Mouse (Mus musculus) hindbrain, embryonic 14.5 days (tissue): Measurements from ENCODE around the gene Mybphl. TPM values are rescaled to one million over a fixed set of nuclear protein-coding genes. Genes with fewer than 3 reads are reported as not detected.

Experiments
- ATAC-seq: fragments of 200-750 bp; cut with Nextera tagmentation; 2 replicates; pipeline ENCODE4 v1.8.0; 2017; ENCODE audit warnings: moderate number of reproducible peaks, mild to moderate bottlenecking, moderate TSS enrichment, moderate library complexity; ENCODE audit not compliant: low FRiP score
- DNase-seq: peaks from one replicate; pipeline ENCODE4 v3.0.0-alpha.2; 2015; ENCODE audit warnings: low spot score
- H3K27ac ChIP-seq: fragments of 300-500 bp; sonication (generic); 2 replicates; pipeline ENCODE4 v1.5.1; 2014; ENCODE audit warnings: mild to moderate bottlenecking, moderate library complexity
- H3K27me3 ChIP-seq: fragments of 300-500 bp; sonication (generic); 2 replicates; pipeline ENCODE4 v1.6.1; 2014; ENCODE audit warnings: mild to moderate bottlenecking, low read length, mixed read lengths; ENCODE audit not compliant: control insufficient read depth, insufficient read depth
- H3K36me3 ChIP-seq: fragments of 300-500 bp; sonication (generic); replicated peaks from 2 replicates; pipeline ENCODE4 v1.6.1; 2014; ENCODE audit not compliant: control insufficient read depth, insufficient read depth
- H3K4me1 ChIP-seq: fragments of 300-500 bp; sonication (generic); replicated peaks from 2 replicates; pipeline ENCODE4 v1.6.1; 2014; ENCODE audit warnings: antibody characterized with exemption, low read length, mixed read lengths; ENCODE audit not compliant: control insufficient read depth, insufficient read depth
- H3K4me2 ChIP-seq: fragments of 300-500 bp; sonication (generic); replicated peaks from 2 replicates; pipeline ENCODE4 v1.6.1; 2014; ENCODE audit warnings: mild to moderate bottlenecking, moderate library complexity
- H3K4me3 ChIP-seq: fragments of 300-500 bp; sonication (generic); replicated peaks from 2 replicates; pipeline ENCODE4 v1.5.1; 2014; ENCODE audit warnings: mild to moderate bottlenecking, low read length
- H3K9ac ChIP-seq: fragments of 300-500 bp; sonication (generic); 2 replicates; pipeline ENCODE4 v1.6.1; 2014
- H3K9me3 ChIP-seq: fragments of 300-500 bp; sonication (generic); 2 replicates; pipeline ENCODE4 v1.6.1; 2016; ENCODE audit warnings: low read length; ENCODE audit not compliant: control insufficient read depth
- WGBS: fragments of 180-500 bp; shearing (Covaris S2); extraction: QIAGEN DNeasy Blood & Tissue Kit; methylation state at CpG from one replicate; pipeline ENCODE4 v1.1.7; 2014; 5-methylcytosine and 5-hydroxymethylcytosine counted together
- polyA plus RNA-seq: library from polyadenylated mRNA; unstranded; fragments of >200 nt; fragmentation: Nextera tagmentation; extraction: Ambion mirVana; gene quantifications from 2 replicates; pipeline ENCODE4 v1.2.1, GENCODE M21; 2014

Gene Mybphl
- polyA plus RNA-seq, 1 experiment from 2014 or later: 0.31 TPM

DNA sequence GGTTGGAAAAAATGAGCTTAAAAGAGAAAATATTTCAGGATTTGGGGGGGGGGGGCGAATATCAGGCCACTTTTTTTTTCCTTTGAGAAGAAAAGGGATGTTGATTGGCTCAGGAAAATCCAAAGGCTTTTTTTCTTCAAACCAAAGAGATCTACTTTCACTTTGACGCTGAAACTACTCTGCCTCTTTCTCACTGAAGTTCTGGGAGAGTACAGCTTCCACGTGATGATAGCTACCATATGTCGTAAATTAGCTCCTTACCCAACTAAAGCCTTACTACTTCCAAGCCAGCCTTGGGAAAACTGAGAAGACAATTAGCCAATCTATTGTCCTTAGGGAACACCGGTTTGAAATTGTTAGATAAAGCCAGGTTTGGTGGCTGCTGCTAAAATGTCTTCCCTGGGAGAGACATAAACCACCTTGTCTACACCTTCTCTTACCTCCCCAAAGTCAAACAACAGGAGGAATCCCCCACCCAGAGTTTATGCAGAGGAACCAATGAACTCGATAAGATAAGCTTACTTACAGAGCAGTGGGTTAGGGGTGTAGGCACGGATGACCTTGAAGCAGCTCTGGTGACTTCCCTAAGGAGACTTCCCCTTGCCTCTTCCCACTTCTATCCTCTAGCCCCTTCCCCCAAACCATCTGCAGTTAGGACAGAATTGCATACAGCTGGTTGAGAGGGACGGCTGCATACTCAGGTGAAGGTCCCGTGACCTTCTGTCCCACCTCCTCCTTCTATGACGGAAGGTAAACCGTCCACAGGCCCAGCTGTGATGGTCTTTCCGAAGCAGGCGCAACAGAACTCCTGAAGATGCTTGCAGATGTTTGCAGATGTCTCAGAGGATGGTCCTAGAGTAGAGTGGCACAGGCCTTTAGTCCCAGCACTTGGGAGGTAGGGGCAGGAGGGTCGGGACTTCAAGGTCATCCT lies 17.5 kb downstream of the Mybphl start:
- Histone ChIP-seq H3K9ac (no peak overlapping the region), H3K4me1 (peaks cover 13% of the 10 kb centered on the region; the same call in 1 of the 2 replicates), H3K27me3 (no peaks in the 10 kb centered on the region), H3K36me3 (no peaks in the 10 kb centered on the region), H3K4me2 (no peak overlapping the region; the same call in 1 of the 2 replicates), H3K4me3 (no peak overlapping the region), H3K9me3 (no peaks in the 10 kb centered on the region), H3K27ac (no peak overlapping the region)
- DNase-seq (no peak), ATAC-seq (no peak)
- WGBS: 82% methylated on average over 13 of the region's 14 CpGs

DNA sequence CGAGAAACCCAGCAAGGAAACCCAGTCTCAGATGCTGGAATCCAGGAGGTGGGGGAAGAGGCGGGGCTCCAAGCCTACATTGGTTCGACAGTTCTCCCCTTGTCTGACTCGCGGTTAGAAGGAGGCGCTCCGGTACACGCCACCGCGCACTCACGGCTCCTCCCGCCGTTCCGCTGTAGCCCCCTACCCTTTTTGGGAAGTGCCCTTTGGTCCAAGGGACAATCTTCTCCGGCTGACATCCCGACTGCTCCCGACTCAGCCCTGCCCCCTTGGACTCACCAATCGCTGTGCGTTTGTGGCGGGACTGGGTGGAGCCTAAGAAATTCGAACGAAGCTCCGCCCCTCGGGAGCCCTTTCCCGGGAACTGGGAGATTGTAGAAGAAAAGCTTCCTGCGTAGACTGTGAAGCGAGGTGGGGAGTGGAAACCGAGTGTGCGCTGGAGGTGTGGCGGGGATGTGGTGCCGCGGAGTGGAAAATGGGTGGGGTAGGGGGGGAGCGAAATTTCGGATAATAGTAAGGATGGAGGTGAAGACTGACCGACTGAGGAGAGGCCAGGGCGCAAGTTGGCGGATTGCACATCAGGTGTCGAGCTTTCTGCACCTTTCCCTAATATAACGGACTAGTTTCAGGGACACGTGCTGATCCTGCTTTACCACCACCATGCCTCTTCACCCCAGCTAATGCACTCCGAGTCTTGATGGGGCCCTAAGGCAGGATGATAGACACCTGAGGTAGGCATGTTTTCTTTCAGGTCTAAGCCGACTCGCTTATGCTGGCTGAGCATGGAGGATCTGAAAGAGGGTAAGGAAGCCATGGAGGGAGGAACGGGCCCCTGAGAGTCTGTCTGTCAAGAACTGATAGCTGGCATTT lies 19.0 kb downstream of the Mybphl start, which contains the start of gene Psrc1:
Gene Psrc1 (plus strand): TSS at position 355 of the 870 bp plus-strand sequence.
- peaks cover 4% of the 10 kb centered on the region; the same call in 1 of the 2 replicates for H3K36me3 ChIP-seq
- ATAC-seq (peak; percentile 93), DNase-seq (peak; percentile 86)
- peaks cover 13% of the 10 kb centered on the region; the same call in 1 of the 2 replicates for H3K4me1 ChIP-seq
- H3K9me3 ChIP-seq: no peaks in the 10 kb centered on the region
- no peak within 1 kb of the TSS for H3K27ac ChIP-seq
- peak within 1 kb of the TSS; percentile 54 for H3K9ac ChIP-seq
- peak within 1 kb of the TSS; percentile 52 for H3K4me3 ChIP-seq
- no peaks in the 10 kb centered on the region for H3K27me3 ChIP-seq
- peak within 1 kb of the TSS; percentile 53 for H3K4me2 ChIP-seq
- WGBS: under 1% methylated on average over 44 of the region's 44 CpGs

DNA sequence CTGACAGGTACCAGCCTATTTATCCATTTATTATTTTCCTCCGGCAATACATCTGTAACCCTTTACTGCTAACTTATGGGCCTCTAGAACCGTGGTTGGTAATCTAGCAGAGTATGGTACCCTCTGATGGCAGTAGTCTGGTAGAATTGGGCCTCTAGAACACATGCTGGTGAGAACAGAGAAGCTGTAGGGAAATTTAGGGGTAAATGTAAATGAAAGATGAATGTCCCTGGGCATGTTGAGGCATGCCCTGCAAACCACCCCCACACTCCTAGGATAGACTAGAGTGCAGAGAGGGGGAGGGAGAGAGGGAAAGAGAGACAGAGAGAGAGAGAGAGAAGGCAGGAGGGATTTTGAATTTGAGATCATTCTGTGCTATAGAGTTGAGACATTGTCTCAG lies 19.7 kb downstream of the Mybphl start:
- Histone ChIP-seq H3K9me3 (no peaks in the 10 kb centered on the region), H3K27me3 (no peaks in the 10 kb centered on the region)
- 36% methylated on average over 2 of the region's 2 CpGs for WGBS

DNA sequence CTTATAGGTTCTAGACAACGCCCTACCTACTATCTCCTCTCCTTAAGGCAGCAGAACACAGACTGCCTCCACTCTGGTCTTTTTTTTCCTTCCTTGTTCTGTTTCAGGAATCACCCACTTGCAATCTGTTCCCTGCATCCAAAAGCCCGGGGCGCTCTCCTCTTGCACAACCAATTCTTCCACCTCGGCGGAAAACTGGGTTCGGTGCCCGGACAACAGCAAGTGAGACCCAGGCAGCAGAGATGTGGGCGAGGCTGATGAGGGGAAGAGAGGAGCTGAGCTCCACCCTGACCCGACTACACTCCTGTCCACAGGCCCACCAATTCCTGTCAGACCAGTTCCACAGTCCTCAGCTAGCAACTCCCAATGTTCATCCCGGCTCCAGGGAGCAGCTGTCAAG lies 21.5 kb downstream of the Mybphl start:
- DNase-seq: no peak
- Histone ChIP-seq H3K4me3 (no peak overlapping the region), H3K36me3 (peaks cover 6% of the 10 kb centered on the region), H3K27ac (no peak overlapping the region), H3K9me3 (no peaks in the 10 kb centered on the region), H3K27me3 (no peaks in the 10 kb centered on the region), H3K4me2 (no peak overlapping the region), H3K9ac (no peak overlapping the region), H3K4me1 (peaks cover 13% of the 10 kb centered on the region; the same call in 1 of the 2 replicates)
- 89% methylated on average over 10 of the region's 10 CpGs for WGBS
- no peak for ATAC-seq

More for the DNA sequence above, 19.7 kb downstream of the Mybphl start:
- H3K9ac ChIP-seq: 0 out of 2 replicates have a peak overlapping the region, but pooled peaks have one; percentile 54
- peaks cover 13% of the 10 kb centered on the region; the same call in 1 of the 2 replicates for H3K4me1 ChIP-seq
- ATAC-seq: no peak
- H3K36me3 ChIP-seq: peaks cover 4% of the 10 kb centered on the region; the same call in 1 of the 2 replicates
- peak overlapping the region; percentile 52 for H3K4me3 ChIP-seq
- no peak overlapping the region for H3K27ac ChIP-seq
- H3K4me2 ChIP-seq: peak overlapping the region; percentile 53
- no peak for DNase-seq

DNA sequence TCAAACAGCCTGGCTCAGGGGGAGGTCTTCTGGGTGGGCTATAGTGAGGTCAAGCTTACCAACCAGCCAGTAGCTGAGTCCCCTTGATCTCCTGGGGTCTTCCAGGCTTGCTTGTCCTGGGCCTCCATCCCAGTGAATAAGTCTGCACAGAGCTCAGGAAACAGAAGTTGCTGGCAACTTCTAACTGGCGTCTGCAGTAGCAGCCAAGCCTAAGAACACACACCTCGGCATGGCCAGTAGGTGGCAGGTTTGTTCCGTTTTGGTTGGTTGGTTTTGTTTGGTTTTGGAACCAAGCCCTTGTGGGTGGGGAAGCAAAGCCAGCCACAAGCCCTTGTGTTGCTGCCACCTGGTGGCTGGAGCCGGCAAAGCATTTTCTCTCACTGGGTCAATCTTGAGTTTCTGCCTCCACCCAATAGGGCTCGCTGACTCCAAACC lies 24.4 kb downstream of the Mybphl start:
- Histone ChIP-seq H3K36me3 (peaks cover 36% of the 10 kb centered on the region), H3K9ac (no peak overlapping the region), H3K4me1 (peaks cover 10% of the 10 kb centered on the region; the same call in 1 of the 2 replicates), H3K9me3 (no peaks in the 10 kb centered on the region), H3K4me3 (no peak overlapping the region), H3K27ac (peak overlapping the region; percentile 7; the same call in 1 of the 2 replicates), H3K27me3 (no peaks in the 10 kb centered on the region), H3K4me2 (no peak overlapping the region)
- 1% methylated on average over 5 of the region's 5 CpGs for WGBS
- peak; percentile 75 for ATAC-seq
- DNase-seq: peak; percentile 99

DNA sequence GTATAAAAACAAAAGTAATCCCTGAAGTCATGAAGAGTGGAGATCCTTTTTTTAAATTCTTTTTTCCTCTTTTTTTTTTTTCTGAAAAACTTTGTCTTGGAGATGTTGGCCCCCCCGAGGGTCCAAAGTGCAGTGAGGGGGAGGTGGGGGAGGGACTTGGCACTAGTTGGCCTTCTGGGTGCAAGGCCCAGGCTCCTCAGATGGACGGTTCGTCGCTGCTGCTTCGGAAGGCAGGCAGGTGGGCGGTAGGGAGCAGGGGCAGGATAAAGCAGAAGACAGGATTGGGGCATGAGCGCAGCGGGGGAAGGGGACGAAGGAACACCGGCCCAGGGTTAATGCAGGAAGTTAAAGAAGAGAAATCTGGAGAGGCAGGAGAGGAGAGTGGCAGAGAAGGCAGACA lies 27.6 kb downstream of the Mybphl start:
- H3K9me3 ChIP-seq: no peaks in the 10 kb centered on the region
- H3K27me3 ChIP-seq: no peaks in the 10 kb centered on the region
- WGBS: 26% methylated on average over 10 of the region's 10 CpGs
- peaks cover 68% of the 10 kb centered on the region for H3K36me3 ChIP-seq
- no peak overlapping the region for H3K4me3 ChIP-seq
- H3K4me1 ChIP-seq: no peaks in the 10 kb centered on the region
- H3K27ac ChIP-seq: no peak overlapping the region
- H3K4me2 ChIP-seq: no peak overlapping the region
- ATAC-seq: no peak
- no peak overlapping the region for H3K9ac ChIP-seq
- DNase-seq: no peak

DNA sequence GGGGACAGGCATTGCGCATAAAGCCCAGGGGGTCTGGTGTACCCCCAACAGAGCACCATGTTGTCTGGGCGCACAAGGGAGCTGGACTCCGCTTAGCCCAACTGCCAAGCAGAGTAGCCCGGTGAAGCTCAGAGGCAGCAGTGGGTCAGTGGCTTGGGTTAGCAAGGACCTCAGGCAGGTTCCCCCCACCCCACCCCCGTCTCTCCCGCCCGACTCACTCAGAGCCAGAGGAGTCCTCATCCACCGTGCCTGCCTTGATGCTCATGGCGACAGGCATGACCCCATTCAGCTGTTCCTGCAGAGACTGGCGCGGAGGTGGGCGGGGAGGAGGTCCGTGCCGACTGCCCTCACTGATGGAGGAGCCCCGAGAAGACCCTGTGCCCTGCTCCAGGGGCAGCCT lies 28.1 kb downstream of the Mybphl start:
- no peak for DNase-seq
- ATAC-seq: no peak
- Histone ChIP-seq H3K27me3 (no peaks in the 10 kb centered on the region), H3K4me2 (no peak overlapping the region), H3K9ac (peak overlapping the region; percentile 5; the same call in 1 of the 2 replicates), H3K36me3 (peaks cover 73% of the 10 kb centered on the region), H3K9me3 (no peaks in the 10 kb centered on the region), H3K27ac (no peak overlapping the region), H3K4me3 (no peak overlapping the region), H3K4me1 (no peaks in the 10 kb centered on the region)
- 43% methylated on average over 15 of the region's 15 CpGs for WGBS

DNA sequence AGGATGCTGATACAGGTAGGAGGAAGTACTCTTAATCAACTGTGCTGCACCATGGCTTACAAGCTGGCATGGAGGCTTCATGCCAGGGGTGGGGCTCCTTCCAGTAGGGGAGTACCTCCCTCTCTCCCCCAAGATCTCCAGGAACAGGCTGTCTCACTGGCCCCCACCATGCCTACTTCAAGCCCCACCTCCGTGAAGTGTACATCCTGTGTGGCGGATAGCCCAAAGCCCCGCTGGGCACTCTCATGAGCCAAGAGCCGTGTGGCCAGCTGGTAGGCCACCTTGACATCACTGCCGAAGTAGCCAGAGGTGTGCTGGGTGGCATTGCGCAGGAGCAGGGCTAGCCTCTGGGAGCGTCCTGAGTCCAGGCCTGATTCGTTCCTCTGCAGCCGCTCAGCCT lies 33.6 kb downstream of the Mybphl start:
- H3K4me3 ChIP-seq: no peak overlapping the region
- H3K27ac ChIP-seq: no peak overlapping the region
- no peak overlapping the region for H3K9ac ChIP-seq
- DNase-seq (no peak), ATAC-seq (no peak)
- peaks cover 4% of the 10 kb centered on the region; the same call in 1 of the 2 replicates for H3K4me1 ChIP-seq
- H3K36me3 ChIP-seq: peaks cover 95% of the 10 kb centered on the region
- no peaks in the 10 kb centered on the region for H3K9me3 ChIP-seq
- no peaks in the 10 kb centered on the region for H3K27me3 ChIP-seq
- no peak overlapping the region for H3K4me2 ChIP-seq
- WGBS: 92% methylated on average over 9 of the region's 9 CpGs
